Mouse (Mus musculus): Measurements from ENCODE around the gene Fam227b. TPM values are rescaled to one million over a fixed set of nuclear protein-coding genes. Genes with fewer than 3 reads are reported as not detected.

Fam227b gene
- total RNA-seq, 2 experiments from 2014 or later: not detected

DNA sequence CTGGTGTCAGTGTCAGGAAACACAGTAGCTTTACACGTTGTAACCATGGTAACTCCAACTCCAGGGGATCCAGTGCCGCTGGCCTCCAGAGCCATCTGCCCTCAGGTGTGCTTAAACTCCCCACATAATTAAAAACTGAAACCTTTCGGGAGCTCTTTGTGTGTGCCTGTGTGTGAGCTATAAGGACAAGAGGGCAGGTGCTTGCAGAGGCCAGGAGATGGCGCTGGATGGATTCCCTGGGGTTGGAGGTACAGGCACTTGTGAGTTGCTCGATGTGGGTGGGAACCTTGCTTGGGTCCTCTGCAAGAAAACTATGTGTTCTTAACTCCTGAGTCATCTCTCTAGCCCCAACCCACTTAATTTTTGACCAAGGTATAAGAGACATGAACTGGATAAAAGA is 215.4 kb downstream of the Fam227b start:
- TF ChIP-seq CTCF (conservative IDR thresholded peaks at IDR 0.05): peak; percentile 31
- no peak for DNase-seq (ENCODE audit: low spot score in 2 of 2)
- Histone ChIP-seq H3K4me3 (no peak overlapping the region), H3K27ac (no peak overlapping the region)

- no peak overlapping the region for H3K4me3 ChIP-seq
- H3K27ac ChIP-seq: no peak overlapping the region
- TF ChIP-seq CTCF (conservative IDR thresholded peaks at IDR 0.05): no peak
- no peak for DNase-seq (ENCODE audit: low spot score in 2 of 2)
Observed at GRCm38 (mm10) chr2:125933977-125934376, 217.8 kb downstream of the Fam227b start.

Other genes with a start within 250 kb of the Fam227b start
- 1 to 10 TPM in 1 of 2 experiments, under 1 TPM in 1; 0.51 to 1.5 TPM for gene Fgf7, start 117.3 kb downstream of the Fam227b start, total RNA-seq (2021)
- gene Dtwd1, start 137 bp upstream of the Fam227b start, total RNA-seq (2021): 10 to 100 TPM; 16.4 to 17.7 TPM
- not detected for gene Gm17555, start 63.1 kb upstream of the Fam227b start, total RNA-seq (2021)

Measured in layer of hippocampus, adult 2 months (tissue).